Mouse (Mus musculus): ENCODE data around the gene Pml. TPM values are rescaled to one million over a fixed set of nuclear protein-coding genes. Genes with fewer than 3 reads are reported as not detected.
A peak's percentile ranks its signal among the peaks of the same experiment; 100 is the strongest.
"Not testable (repeated sequence)": the region's sequence is repeated elsewhere in the genome, so short reads cannot be mapped to it uniquely, and the experiment has no call there.

Pml gene
- polyA plus RNA-seq (2017; shearing (Covaris generic)) = 10 to 100 TPM; 40.6 to 53.9 (median 40.9) TPM

DNA sequence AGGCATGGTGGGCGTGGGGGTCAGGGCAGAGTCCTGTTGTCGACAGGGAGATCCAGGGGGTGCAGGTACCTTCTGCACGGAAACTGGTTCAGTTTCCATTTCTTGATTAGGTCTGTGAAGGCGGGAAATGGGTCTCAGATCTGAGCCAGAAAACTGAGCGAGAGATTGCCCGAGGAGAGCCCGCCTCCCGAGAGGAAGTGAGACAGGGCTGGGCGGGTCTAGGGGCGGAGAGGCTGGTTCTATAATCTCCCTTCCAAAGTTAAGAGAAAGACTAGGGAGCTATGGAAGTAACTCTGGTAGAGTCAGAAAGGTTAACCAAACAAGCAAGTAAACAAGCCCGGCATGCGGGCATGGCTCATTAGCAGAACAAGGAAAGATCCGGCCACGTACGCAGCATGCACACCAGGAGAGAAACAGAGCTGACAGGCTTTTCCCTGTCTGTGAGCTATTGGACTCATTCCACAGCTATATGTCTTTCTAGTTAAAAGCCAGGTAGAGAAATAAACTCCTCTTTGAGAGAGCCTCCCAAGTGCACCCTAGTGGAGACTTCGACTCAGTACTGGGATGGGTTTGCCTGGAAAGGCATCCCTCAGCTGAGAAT is at the start of gene Pml:
Gene Pml, minus strand, starts transcription at position 195 of the 601 bp plus-strand sequence.
- peak; percentile 60 for ATAC-seq

DNA sequence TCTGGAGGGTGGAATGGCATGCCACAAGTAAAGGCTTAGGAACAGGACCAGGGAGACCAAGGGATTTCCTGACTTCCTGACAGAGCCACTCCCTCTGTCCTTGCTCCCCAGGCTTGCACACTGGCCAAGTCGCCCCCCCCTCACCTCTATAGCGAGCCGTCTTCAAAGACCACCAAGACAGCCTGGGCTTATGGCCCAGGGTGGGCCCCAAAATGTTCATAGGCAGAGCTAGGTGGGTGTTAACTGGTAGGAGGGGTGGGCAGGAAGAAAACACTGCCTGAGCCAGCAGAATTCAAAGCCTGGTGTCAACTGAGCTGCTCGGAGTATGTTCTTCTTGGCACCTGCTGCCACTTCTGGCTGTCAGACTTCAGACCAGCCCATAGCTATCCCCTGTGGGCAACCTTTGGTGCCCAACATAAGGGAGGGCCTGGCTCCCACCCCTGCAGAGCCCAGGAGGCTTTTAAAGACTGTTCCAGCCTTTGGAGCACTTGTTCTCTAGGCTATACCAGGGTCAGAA is 48.4 kb upstream of the Pml start:
- ATAC-seq = no peak

DNA sequence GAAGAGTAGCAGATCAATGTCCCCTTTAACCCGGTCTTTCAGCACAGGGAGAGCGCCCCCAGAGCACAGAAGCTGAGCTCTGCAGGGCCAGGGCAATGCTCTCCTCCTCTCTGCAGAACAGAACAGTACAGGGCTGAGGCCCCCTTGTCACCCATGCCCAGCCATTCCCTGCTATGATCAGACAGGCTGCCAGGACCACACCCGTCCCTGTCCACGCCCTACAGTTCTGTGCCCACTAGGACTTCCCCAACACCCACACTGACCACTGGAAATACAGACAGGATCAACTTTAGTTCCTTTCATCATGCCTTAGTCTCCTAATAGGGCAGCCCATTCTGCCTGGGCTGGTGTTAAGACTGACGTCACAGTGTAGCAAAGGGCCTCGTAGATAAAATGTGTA is 47.5 kb upstream of the Pml start:
- ATAC-seq = no peak

DNA sequence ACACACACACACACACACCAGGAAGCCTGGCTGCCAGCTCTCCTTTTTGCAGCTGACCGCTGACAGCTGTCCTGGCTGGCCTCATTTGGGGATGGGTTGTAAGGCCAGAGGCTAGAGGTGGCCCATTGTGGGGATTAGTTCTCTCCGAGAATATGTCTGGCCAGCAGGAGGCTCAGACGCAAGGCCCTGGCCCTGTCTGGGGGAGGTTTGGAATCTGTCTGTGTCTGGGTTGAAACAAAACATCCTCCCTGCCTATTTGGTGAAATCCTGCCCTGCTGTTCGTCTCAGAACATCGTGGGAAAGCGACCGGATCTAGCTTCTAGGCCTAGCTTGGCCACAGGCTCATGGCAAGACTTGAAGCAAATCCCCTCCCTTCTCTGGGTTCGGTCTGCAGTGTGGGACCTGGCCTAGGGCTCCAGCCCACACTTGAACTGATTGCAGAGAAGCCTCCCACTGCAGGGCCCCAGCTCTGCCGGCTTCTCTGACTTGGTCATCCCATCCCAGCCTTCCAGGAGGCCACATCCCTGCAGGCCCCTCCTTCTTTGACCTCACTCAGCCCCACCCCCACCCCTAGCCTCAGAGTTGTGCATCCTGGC is 46.3 kb upstream of the Pml start:
- ATAC-seq = no peak

DNA sequence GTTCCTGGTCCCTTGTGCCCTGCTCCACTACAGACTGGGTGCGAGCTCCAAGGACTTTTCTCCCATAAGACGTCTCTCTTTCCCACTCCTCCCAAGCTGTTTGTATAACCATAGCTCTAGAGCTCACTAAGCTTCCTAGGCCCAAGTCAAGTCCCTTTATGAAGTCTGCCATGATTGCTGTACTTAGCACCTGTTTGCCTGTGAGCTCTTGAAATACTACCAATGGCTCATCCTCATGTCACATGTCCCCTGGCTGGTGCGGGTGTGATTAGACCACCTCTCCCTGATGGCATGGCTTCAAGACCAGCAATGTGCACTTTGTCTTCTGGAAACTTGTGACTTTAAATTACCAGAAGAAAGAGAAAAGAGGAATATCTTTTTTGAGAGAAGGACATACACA is 45.8 kb upstream of the Pml start:
- ATAC-seq = no peak

DNA sequence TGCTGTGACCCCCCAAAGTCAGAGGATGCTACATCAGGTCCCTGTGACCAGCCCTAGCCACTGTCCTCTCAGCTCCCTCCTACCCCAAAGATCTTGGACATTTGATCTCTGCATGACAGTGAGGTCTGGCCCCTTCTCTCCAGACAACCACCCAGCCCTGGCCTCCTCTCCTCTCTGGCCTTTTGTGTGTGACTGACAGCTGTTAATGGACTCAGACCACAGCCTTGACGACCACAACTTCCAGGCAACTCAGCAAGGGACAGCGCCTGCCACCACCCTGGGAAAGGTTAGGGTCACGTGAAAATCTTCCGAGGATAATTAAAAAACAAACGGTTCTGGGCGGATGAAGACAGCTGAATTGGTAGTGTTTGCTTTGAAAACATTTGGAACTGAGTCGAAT is 44.9 kb upstream of the Pml start:
- ATAC-seq = no peak

DNA sequence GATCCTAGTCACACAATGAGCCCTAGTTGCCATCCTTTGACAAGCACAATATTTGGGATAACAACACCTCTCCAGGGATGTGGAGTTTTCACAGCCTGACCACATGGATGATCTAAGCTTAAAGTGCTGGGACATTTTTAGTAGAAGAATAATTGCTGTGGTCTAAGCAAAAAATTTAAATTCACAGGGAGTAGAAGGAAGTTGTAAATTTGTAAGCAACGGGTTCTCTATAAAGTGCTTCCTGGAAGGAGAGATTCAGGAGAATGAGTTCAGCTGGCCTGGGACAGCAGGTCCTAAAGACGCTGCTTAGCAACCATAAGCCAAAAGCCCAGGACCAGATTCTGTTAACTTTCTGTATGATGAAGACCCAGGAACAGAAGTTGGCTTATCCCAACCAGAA is 40.3 kb upstream of the Pml start:
- ATAC-seq = no peak

DNA sequence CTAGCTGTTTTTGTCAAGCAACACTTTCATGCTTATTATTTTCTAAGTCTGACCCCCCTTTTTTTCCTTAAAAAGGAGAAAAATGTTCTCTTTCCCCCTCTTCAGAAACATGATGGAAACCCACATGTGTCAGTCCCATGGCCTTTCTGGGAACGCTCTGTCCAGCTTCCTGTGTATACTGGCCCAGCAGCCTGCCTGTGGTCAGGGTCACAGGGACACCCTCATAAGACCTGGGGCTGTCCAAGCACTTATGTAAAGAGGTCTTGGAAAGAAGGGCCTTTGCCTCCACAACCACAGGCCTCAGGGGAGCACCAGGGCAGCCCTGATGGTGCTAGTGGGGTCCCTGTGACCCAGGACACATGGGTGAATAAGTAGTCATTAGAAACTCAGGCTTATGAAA is 39.5 kb upstream of the Pml start:
- ATAC-seq = no peak

DNA sequence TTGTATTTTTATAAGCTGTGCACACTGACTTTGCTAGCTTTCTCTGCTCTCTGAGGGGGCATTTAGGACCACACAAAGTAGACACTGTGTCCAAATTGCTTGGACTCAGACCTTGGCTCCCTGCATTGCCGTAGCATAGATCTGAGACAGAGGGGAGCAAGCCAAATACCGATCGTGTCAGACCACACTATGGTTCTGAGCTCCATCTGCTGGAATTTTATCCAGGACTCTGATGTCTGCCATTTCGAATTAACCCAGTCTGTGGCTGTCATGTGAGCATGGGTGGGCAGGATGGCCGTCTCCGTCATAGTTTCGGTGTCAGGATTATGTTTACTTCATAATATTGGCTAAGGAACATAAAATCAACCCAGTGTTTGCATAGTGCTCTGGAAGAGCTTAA is 33.8 kb upstream of the Pml start:
- no peak for ATAC-seq

DNA sequence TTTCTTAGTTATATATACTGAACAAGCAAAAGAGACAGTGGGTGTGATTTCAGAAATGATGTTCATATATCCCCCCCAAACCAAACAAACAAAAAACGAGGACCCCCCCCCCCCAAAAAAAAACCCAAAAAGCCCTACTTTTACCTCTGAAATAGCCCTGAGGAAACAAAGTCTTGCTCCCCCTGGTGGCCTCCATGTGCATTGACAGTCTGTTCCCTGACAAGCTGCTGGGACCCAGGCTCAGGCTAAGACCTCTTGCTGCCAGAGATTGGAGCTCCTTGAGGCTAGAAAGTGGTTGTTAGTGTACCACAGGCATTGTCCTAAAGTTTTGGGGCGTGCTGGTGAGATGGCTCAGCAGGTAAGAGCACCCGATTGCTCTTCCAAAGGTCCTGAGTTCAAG is 32.0 kb upstream of the Pml start:
- ATAC-seq = no peak

DNA sequence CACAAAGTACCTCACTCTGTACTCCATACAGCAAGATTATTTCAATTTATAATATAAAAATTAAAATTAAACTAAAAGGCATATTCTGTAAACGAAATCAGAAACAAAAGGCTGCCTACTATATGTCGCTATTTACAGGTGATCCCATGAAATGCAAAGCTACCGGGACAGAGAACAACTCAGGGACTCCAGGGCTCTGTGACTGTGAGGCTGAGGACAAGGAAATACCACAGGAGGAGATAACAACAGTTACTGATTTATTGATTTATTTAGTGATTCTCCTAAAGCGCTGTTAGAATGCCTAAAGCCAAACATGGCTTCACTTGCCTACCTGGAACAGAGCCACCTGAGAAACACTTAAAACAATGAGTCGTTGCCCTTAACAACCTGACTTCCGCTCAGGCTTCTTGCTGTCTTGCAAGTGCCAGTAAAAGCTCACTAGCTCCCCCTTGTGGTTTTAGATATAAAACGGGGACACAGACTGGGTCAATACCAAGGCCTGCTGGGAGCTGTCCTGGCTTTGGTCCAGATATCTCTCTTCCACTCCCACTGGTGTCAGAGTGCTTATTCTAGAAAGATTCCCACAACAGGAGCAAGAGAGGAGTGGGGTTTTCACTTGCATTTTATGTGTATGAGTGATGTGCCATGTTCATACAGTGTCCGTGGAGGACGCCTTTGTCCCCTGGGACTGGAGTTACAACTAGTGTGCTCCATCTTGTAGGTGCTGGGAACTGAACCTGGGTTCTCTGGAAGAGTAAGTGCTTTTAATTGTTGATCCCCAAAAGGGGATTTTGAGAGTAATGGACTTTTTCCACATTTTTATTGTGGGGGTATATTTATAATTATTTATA is 30.9 kb upstream of the Pml start:
- peak; percentile 86 for ATAC-seq

DNA sequence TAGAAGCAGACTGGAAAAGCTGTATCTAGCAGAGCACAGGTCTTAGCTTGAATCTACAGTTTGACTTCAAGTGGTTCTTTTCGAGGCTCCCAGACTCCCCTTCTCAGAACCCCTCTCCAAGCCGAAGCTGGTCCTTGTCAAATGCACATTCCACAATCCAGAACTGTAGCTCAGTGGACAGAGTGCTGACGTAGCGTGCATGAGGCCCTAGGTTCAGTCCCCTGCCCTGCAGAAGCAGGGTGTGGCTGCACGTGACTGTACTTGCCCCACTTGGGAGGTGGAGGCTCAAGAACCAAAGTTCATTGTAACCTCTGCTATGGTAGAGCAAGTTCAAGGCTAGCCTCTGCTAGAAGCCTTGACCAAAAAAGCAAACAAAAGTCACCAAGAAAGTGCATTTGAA is 30.2 kb upstream of the Pml start:
- no peak for ATAC-seq

DNA sequence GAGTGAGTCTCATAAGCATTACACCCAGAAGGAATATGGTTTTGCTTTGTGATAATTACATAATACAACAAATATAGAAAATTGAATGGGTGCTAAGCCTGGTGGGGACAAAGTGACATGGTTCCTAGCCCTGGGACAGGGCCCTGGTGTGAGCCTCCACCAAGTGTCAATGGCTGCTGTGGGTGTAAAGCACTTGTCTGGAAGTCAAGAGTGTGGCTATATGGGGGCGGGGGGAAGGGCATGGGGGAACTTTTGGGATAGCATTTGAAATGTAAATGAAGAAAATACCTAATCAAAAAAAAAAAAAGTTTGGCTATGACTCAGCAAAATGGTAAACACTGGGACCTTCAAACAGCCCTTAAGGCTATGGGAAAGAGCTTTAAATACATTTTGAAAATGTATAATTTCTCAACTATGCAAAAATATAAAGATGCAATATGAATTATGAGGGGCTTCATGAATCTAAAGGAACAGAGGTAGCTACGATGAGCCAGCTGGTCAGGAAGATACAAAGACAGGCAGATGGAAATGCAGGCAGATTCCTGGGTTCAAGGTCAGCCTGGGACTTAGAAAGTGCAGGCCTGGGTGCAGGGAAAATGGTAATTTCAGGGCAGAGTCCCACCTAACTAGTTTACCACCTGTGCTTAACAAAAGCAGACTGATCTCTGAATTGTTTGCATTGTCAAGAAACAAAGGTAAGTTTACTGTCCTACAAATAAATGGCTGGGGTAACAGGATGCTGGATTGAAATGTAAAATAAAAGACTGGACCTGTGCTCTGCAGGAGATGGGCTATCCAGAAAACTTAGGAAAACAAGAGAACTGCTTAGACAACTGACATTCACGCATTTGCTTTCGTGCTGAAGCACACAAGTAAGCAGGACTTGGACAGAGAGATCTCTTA is 29.5 kb upstream of the Pml start:
- ATAC-seq = no peak

DNA sequence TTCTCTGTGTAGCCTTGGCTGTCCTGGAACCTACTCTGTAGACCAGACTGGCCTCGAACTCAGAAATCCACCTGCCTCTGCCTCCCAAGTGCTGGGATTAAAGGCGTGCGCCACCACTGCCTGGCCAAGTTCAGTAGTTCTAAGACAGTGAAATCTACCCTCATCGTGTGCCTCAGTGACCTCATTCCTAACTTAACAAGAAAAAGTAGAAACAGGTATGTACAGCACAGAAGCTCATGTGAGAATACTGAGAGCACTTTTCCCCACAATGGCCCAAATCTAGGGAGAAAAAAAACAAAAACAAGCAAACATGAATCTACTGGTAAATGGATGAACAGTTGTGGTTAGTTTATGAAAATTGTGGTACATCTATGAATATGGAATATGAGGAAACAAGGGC is 28.7 kb upstream of the Pml start:
- ATAC-seq = no peak

DNA sequence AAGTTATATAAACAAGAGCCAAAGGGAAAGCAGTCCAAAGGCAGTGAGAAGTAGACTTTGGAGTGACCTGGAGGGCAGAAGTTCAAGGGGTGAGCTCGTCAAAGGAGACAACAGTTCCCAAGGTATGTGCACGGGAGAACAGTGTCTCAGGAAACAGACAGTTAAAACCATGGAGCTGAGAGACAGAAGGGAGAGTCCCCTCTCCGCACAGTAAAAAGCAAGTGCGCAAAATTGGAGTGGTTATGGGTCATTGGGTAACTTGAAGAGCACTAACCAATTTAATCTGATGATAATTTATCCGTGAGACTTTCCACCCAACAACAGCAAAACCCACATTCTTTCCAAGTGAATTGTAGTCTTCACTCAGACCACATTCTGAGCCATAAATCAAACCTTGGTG is 26.8 kb upstream of the Pml start:
- no peak for ATAC-seq

DNA sequence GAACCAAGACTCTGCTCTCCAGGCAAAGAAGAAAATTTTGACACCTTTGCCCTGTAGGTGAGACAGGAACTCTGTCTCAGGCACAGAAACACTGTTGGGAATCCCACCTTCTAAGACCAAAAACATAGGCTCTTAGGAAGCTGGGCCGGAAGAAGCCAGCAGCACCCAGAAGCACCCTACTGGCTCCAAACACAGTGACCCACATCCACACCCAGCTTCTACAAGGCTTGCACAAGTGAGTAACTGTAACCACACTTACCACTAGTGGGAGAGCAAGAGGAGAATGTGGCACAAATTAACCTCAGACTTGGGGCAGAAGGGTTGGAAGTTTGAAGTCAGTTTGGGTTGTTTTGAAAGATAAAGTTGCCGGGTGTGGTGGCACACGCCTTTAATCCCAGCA is 26.2 kb upstream of the Pml start:
- peak; percentile 20 for ATAC-seq

DNA sequence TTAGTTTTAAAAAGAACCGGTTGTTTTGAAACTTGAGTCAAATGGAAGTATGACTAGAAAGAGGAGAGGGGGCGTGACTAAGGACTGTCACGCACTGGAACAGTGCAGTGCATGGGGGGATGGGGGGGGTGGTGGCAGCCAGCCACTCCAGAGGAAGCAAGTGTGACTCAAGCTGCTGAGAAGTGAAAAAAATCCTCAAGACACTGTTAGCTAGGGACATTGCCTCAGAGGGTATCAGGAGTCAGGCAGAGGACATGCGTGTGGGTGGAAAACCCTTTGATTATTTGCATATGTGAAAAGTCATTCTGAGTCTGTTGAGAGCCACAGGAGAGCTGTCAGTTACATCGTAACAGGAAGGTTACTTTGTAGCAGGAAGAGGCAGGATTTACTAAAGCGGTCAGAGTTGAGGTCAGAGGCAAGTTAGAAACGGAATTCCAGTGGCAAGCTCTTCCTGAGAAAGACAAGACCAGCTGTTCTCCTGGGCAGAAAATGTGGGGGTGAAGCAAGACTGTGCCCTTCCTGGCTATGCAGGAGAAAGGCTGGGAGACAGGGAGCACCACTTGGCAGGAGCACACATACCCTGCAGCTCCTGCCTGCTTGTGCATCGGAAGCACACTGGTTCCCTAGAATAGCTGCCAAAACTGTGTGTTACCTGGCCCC is 25.7 kb upstream of the Pml start:
- peak; percentile 75 for ATAC-seq

DNA sequence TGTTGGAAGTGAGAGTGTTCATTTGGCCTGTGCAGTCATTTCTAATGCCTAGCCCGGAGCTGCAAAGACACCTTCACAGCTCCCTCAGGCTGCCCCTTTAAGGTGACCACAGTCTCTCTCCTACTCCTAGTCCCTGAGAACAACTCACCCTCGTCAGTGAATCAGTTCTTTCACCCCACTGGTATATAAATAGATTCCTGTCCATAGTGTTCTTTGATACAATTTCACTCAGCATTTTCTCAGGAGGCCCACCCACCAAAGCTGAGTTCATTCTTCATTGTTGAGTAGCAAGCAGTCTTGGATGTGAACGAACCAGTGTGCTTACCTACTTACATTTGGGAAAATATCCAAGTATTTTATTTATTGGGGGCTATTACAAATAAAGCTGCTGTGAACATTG is 25.0 kb upstream of the Pml start:
- no peak for ATAC-seq

DNA sequence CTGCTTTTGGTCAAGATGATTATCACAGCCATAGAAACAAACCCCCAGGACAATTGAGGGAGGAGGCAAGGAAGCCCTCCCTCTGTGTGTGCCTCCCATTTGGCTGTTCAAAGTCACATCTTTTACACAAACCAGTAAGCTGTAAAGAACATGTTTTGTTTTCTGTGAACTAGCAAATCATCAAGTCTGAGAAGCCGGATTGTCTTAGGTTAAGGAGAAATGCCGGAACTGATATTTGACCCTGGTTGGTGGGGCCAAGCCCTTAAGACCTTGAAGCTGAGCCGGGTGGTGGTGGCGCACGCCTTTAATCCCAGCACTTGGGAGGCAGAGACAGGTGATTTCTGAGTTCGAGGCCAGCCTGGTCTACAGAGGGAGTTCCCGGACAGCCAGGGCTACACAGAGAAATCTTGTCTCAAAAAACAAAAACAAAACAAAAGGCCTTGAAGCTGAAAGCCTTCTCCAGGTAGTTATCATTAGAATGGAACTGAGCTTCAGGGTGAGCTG is 24.6 kb upstream of the Pml start:
- ATAC-seq = no peak

DNA sequence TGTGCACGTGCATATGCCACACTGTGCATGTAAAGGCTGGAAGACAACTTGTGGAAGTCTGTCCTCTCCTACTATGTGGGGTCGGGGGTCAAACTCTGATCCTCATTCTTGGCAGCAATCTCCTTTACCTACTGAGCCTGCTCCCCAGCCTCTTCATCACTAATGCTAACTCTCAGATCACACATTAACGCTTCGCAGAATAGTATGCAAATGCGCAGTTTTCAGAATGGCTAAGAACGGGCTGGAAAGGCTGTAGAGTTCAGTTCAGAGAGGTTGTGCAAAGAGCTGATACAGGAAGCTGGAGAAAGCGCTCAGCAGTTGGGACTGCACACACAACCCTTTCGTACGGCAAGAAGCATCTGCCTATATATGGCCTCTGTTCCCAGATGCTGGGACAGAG is 23.3 kb upstream of the Pml start:
- no peak for ATAC-seq

DNA sequence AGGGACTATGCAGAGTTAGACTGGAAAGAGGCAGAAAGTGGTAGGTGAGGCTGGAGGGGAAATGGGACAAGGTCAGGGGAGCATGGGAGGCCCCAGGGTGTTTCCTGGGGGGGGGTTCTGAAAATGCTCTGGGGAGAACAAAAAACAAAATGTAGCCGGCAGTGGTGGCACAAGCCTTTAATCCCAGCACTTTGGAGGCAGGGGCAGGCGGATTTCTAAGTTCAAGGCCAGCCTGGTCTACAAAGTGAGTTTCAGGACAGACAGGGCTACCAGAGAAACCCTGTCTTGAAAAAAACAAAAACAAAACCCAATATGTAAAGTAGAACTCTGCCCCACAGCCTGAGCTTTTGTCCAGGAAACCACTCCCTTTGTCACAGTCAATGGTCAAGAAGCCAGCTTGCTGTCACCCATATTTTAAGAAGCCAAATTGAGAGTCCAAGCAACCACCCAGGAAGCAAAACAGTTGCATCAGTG is 22.5 kb upstream of the Pml start:
- ATAC-seq = no peak

DNA sequence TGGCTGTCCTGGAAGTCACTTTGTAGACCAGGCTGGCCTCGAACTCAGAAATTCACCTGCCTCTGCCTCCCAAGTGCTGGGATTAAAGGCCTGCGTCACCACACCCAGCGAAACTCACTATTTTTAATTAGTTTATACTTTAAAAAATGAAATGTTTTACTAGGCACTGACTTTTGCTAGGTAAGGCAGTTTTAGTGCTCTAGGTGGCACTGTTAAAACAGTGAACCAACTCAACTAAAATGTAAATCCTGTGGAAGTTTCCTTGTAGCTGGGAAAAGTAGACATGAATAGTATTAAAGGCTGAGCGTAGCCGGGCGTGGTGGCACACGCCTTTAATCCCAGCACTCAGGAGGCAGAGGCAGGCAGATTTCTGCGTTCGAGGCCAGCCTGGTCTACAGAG is 22.0 kb upstream of the Pml start:
- ATAC-seq = not testable (repeated sequence)
